Mouse (Mus musculus): Measurements from ENCODE around the gene Ccdc189.

- TF ChIP-seq CTCF (conservative IDR thresholded peaks at IDR 0.05; ENCODE audit: low read length) = no peak
- no peak for TF ChIP-seq POU5F1 (IDR thresholded peaks at IDR 0.05; ENCODE audit: borderline replicate concordance, low read length)
Observed at GRCm38 (mm10) chr7:127616336-127616735, 27.9 kb upstream of the Ccdc189 start.
